Mouse (Mus musculus): Measurements from ENCODE around the gene Ypel2. TPM values are rescaled to one million over a fixed set of nuclear protein-coding genes. Genes with fewer than 3 reads are reported as not detected.

The Ypel2 gene
- total RNA-seq, 4 experiments from 2014 or later = 44.2 to 53.3 (median 48.8) TPM

GRCm38 (mm10) chr11:86904706-86905105 lies 88.8 kb downstream of the Ypel2 start:
- DNase-seq (ENCODE audit: low spot score in 2 of 2) = no peak

GRCm38 (mm10) chr11:86898367-86898766 lies 95.1 kb downstream of the Ypel2 start:
- DNase-seq (ENCODE audit: low spot score in 2 of 2) = no peak

GRCm38 (mm10) chr11:86895567-86895966 lies 97.9 kb downstream of the Ypel2 start:
- no peak for DNase-seq (ENCODE audit: low spot score in 2 of 2)

GRCm38 (mm10) chr11:86895156-86895555 lies 98.4 kb downstream of the Ypel2 start:
- DNase-seq (ENCODE audit: low spot score in 2 of 2) = no peak

GRCm38 (mm10) chr11:86894171-86894577 lies 99.3 kb downstream of the Ypel2 start:
- peak; percentile 62 to 76 for DNase-seq (ENCODE audit: low spot score in 2 of 2)

- DNase-seq (ENCODE audit: low spot score in 2 of 2) = no peak
Measured at GRCm38 (mm10) chr11:86892996-86893670, 100.4 kb downstream of the Ypel2 start.

Other genes starting within 250 kb of the Ypel2 start
- gene Cltc, start 236.1 kb downstream of the Ypel2 start, total RNA-seq (2022) = 100 to 1,000 TPM; 529 to 551 (median 542) TPM
- 10 to 100 TPM; 20.0 to 23.2 (median 20.8) TPM for gene Dhx40, start 186.0 kb downstream of the Ypel2 start, total RNA-seq (2022)
- gene Gdpd1, start 80.4 kb upstream of the Ypel2 start, total RNA-seq (2022) = 10 to 100 TPM; 37.4 to 40.5 (median 39.0) TPM
- 10 to 100 TPM; 16.1 to 17.3 (median 16.5) TPM for gene Smg8, start 93.1 kb upstream of the Ypel2 start, total RNA-seq (2022)
- under 1 TPM; 0.15 to 0.50 (median 0.43) TPM for gene Prr11, start 115.0 kb upstream of the Ypel2 start, total RNA-seq (2022)
- 10 to 100 TPM; 11.2 to 13.8 (median 12.4) TPM for gene Ska2, start 115.5 kb upstream of the Ypel2 start, total RNA-seq (2022)
- 100 to 1,000 TPM; 199 to 222 (median 214) TPM for gene Trim37, start 133.4 kb upstream of the Ypel2 start, total RNA-seq (2022)